Mouse (Mus musculus) liver, embryonic 14.5 days (tissue): ENCODE data around the gene Ankrd44. TPM values are rescaled to one million over a fixed set of nuclear protein-coding genes. Genes with fewer than 3 reads are reported as not detected.
A peak's percentile ranks its signal among the peaks of the same experiment; 100 is the strongest.

Source experiments
- ATAC-seq: fragments of 200-750 bp; cut with Nextera tagmentation; 2 replicates; pipeline ENCODE4 v1.8.0; 2017; ENCODE audit warnings: moderate number of reproducible peaks, mild to moderate bottlenecking, moderate library complexity; ENCODE audit not compliant: insufficient read depth
- DNase-seq, 3 experiments: peaks; one replicate each; pipeline ENCODE4 v3.0.0-alpha.2; 2012 to 2013; ENCODE audit warnings: low read depth in 3 of 3, low spot score in 3 of 3
- H3K27ac ChIP-seq: fragments of 300-500 bp; sonication (generic); 2 replicates; pipeline ENCODE4 v1.5.1; 2014; ENCODE audit warnings: moderate library complexity, mild to moderate bottlenecking, control low read depth, inconsistent platforms
- H3K27me3 ChIP-seq: fragments of 300-500 bp; sonication (generic); 2 replicates; pipeline ENCODE4 v1.6.1; 2014; ENCODE audit warnings: mild to moderate bottlenecking, low read length, moderate library complexity; ENCODE audit not compliant: control insufficient read depth, insufficient read depth
- H3K36me3 ChIP-seq: fragments of 300-500 bp; sonication (generic); replicated peaks from 2 replicates; pipeline ENCODE4 v1.6.1; 2014; ENCODE audit warnings: low read depth; ENCODE audit not compliant: control insufficient read depth, insufficient read depth
- H3K4me1 ChIP-seq, 2 experiments: fragments of 200-500 bp in 1 of 2; fragments of 300-500 bp in 1 of 2; sonication (generic) in 1 of 2; replicated peaks; 2 replicates each; pipeline ENCODE4 v1.6.1; 2012 to 2014; ENCODE audit warnings: antibody characterized with exemption in 1 of 2, inconsistent platforms in 1 of 2, low read length in 1 of 2; ENCODE audit not compliant: control insufficient read depth in 2 of 2, insufficient read depth in 2 of 2
- H3K4me2 ChIP-seq: fragments of 300-500 bp; sonication (generic); 2 replicates; pipeline ENCODE4 v1.6.1; 2014; ENCODE audit warnings: low read depth, mild to moderate bottlenecking, control low read depth, moderate library complexity
- H3K4me3 ChIP-seq, 2 experiments: fragments of 200-500 bp in 1 of 2; fragments of 300-500 bp in 1 of 2; sonication (generic) in 1 of 2; 2 replicates each; pipeline ENCODE4 v1.5.1; 2012 to 2014; ENCODE audit warnings: low read depth in 2 of 2, low read length in 2 of 2, mild to moderate bottlenecking in 2 of 2, control low read depth in 1 of 2, inconsistent platforms in 1 of 2, moderate library complexity in 1 of 2; ENCODE audit not compliant: insufficient read depth in 1 of 2
- H3K9ac ChIP-seq: fragments of 300-500 bp; sonication (generic); replicated peaks from 2 replicates; pipeline ENCODE4 v1.6.1; 2014; ENCODE audit warnings: mild to moderate bottlenecking, control low read depth, moderate library complexity
- H3K9me3 ChIP-seq: fragments of 300-500 bp; sonication (generic); 2 replicates; pipeline ENCODE4 v1.6.1; 2016; ENCODE audit warnings: low read length, mixed read lengths; ENCODE audit not compliant: control insufficient read depth
- CTCF ChIP-seq: IDR thresholded peaks from 2 replicates; pipeline ENCODE4 v1.5.1; 2016; ENCODE audit warnings: antibody characterized with exemption, low read depth, control low read depth
- EP300 ChIP-seq: IDR thresholded peaks from 2 replicates; pipeline ENCODE4 v1.6.1; 2016; ENCODE audit warnings: antibody characterized with exemption, low read depth
- WGBS: fragments of 180-500 bp; shearing (Covaris S2); extraction: QIAGEN DNeasy Blood & Tissue Kit; methylation state at CpG from one replicate; pipeline ENCODE4 v1.1.7; 2014; ENCODE audit not compliant: insufficient replicate concordance; 5-methylcytosine and 5-hydroxymethylcytosine counted together
- polyA plus RNA-seq, 2 experiments: library from polyadenylated mRNA; depleted of rRNA in 1 of 2; stranded (reverse) in 1 of 2; unstranded in 1 of 2; fragments of >200 nt; fragmentation: Nextera tagmentation in 1 of 2; extraction: Ambion mirVana in 1 of 2; gene quantifications; 2 replicates each; pipeline versions ENCODE4 v1.2.1 to v1.2.3; 2012 to 2014

The Ankrd44 gene
- polyA plus RNA-seq, 2 experiments = 4.2 to 6.1 TPM

GRCm38 (mm10) chr1:54801256-54801655 lies 124.9 kb downstream of the Ankrd44 start:
- no peaks in the 10 kb centered on the region for H3K27me3 ChIP-seq
- 0 out of 4 replicates have a peak, but pooled peaks cover 0 to 1% of the 10 kb centered on the region in 2 experiments for H3K4me1 ChIP-seq
- no peak overlapping the region for H3K4me2 ChIP-seq
- no peak for TF ChIP-seq CTCF
- TF ChIP-seq EP300 = no peak
- no peak for ATAC-seq
- H3K4me3 ChIP-seq = no peak overlapping the region
- no peaks in the 10 kb centered on the region for H3K9me3 ChIP-seq
- H3K27ac ChIP-seq = no peak overlapping the region
- H3K36me3 ChIP-seq = no peaks in the 10 kb centered on the region
- no peak for DNase-seq
- 60% methylated on average over 2 of the region's 3 CpGs for WGBS
- H3K9ac ChIP-seq = no peak overlapping the region

DNA sequence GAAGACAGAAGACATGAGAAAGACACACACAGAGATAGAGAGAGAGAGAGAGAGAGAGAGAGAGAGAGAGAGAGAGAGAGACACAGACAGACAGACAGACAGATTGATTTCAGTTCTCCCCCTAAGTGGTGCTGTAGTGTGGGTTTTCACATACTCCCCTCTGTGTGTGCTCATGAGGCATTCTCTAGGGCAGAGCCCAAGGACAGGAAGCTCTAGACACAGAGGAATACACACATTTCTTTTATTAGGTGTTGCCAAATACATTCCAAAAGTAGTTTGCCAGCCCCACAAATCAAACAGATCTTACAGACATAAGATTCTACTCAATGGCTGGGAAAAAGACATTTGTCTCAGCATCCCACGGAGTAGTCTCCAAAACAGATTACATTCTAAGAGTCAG lies 126.8 kb downstream of the Ankrd44 start:
- H3K27ac ChIP-seq = no peak overlapping the region
- H3K36me3 ChIP-seq = no peaks in the 10 kb centered on the region
- no peak for DNase-seq
- H3K27me3 ChIP-seq = no peaks in the 10 kb centered on the region
- TF ChIP-seq EP300 (no peak), CTCF (no peak)
- H3K9ac ChIP-seq = no peak overlapping the region
- H3K4me3 ChIP-seq = no peak overlapping the region
- ATAC-seq = no peak
- H3K4me1 ChIP-seq = 0 out of 4 replicates have a peak, but pooled peaks cover 0 to 4% of the 10 kb centered on the region in 2 experiments
- H3K4me2 ChIP-seq = no peak overlapping the region
- no peaks in the 10 kb centered on the region for H3K9me3 ChIP-seq
- WGBS = 51% methylated on average over 1 of the region's 1 CpGs

DNA sequence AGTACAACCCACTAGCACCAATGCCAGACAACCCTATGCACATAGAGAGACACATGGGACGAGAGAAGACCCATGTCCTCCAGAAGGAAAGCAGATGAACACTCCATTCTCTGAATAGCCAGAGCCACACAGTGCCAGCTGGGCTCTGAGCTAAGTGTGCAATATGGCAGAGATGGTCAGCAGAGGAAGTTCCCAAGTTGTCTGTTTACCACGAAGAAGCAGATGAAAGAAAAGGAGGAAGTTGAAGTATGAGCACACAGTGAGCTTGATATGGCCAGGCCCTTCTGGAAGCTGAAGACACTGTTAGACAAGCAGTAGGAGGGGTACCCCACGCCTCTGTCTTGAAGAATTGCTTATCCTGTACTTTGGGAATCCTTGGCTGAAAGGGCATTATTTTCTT lies 127.8 kb downstream of the Ankrd44 start:
- Histone ChIP-seq H3K4me3 (no peak overlapping the region), H3K9ac (no peak overlapping the region), H3K27me3 (no peaks in the 10 kb centered on the region), H3K4me2 (no peak overlapping the region), H3K4me1 (0 out of 4 replicates have a peak, but pooled peaks cover 0 to 4% of the 10 kb centered on the region in 2 experiments), H3K36me3 (no peaks in the 10 kb centered on the region), H3K9me3 (no peaks in the 10 kb centered on the region), H3K27ac (no peak overlapping the region)
- no peak for ATAC-seq
- TF ChIP-seq CTCF (no peak), EP300 (no peak)
- WGBS = 23% methylated on average over 3 of the region's 3 CpGs
- DNase-seq = peak in 1 of 3 experiments; percentile 9

DNA sequence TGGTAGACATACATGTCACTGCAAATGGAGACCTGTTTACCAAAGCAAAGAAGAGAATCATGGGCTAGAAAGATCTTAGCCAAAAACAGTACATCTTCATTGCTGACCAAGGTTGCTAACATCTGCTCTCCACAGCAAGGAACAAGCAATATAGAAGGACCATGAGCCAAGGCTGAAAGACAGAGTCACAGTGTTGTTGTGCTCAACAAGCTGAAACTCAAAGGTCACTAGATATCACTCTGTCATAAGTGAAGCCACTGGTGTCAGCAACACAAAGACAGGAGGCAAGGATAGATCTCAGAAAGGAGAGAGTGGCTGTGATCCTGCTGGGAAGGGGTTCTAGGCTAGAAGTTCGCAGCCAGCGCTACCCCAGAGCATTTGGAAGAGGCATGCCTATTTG lies 131.5 kb downstream of the Ankrd44 start:
- H3K27ac ChIP-seq = no peak overlapping the region
- 75% methylated on average over 2 of the region's 2 CpGs for WGBS
- H3K27me3 ChIP-seq = no peaks in the 10 kb centered on the region
- no peaks in the 10 kb centered on the region for H3K9me3 ChIP-seq
- DNase-seq (no peak), ATAC-seq (no peak)
- no peak overlapping the region for H3K9ac ChIP-seq
- TF ChIP-seq CTCF (no peak), EP300 (no peak)
- H3K4me3 ChIP-seq = no peak overlapping the region
- H3K4me2 ChIP-seq = no peak overlapping the region
- 0 out of 4 replicates have a peak, but pooled peaks cover 0 to 4% of the 10 kb centered on the region in 2 experiments for H3K4me1 ChIP-seq
- no peaks in the 10 kb centered on the region for H3K36me3 ChIP-seq

DNA sequence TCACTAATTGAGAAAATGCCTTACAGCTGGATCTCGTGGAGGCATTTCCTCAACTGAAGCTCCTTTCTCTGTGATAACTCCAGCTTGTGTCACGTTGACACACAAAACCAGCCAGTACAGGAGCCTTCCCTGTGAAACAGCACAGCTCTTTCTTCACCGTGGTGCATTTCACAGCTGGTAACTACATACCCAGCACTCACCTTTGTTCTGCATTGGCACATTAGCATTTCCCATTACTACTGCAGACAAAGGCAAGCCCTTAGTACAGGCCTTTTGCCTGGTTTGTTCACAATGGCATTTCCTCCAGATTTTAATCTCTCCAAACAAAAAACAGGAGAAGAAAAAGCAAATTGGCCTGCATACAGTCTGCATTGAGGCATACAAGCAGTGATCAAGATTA lies 134.8 kb downstream of the Ankrd44 start:
- no peak for ATAC-seq
- no peak for DNase-seq

More for the DNA sequence above, 134.8 kb downstream of the Ankrd44 start:
- H3K4me1 ChIP-seq = peaks cover 0 to 6% of the 10 kb centered on the region in 2 experiments; a peak in 1 of 4 replicates
- 47% methylated on average over 3 of the region's 3 CpGs for WGBS
- H3K4me3 ChIP-seq = no peak overlapping the region
- H3K4me2 ChIP-seq = no peak overlapping the region
- TF ChIP-seq CTCF (no peak), EP300 (no peak)
- H3K27ac ChIP-seq = no peak overlapping the region
- H3K36me3 ChIP-seq = no peaks in the 10 kb centered on the region
- H3K9ac ChIP-seq = no peak overlapping the region
- no peaks in the 10 kb centered on the region for H3K27me3 ChIP-seq
- no peaks in the 10 kb centered on the region for H3K9me3 ChIP-seq
